Mouse (Mus musculus): Measurements from ENCODE around the gene Ehbp1. TPM values are rescaled to one million over a fixed set of nuclear protein-coding genes. Genes with fewer than 3 reads are reported as not detected.

The Ehbp1 gene
- polyA plus RNA-seq (2015; fragmentation: Nextera tagmentation; extraction: Ambion mirVana), result 2.3 and 2.5 TPM in 2 replicates

DNA sequence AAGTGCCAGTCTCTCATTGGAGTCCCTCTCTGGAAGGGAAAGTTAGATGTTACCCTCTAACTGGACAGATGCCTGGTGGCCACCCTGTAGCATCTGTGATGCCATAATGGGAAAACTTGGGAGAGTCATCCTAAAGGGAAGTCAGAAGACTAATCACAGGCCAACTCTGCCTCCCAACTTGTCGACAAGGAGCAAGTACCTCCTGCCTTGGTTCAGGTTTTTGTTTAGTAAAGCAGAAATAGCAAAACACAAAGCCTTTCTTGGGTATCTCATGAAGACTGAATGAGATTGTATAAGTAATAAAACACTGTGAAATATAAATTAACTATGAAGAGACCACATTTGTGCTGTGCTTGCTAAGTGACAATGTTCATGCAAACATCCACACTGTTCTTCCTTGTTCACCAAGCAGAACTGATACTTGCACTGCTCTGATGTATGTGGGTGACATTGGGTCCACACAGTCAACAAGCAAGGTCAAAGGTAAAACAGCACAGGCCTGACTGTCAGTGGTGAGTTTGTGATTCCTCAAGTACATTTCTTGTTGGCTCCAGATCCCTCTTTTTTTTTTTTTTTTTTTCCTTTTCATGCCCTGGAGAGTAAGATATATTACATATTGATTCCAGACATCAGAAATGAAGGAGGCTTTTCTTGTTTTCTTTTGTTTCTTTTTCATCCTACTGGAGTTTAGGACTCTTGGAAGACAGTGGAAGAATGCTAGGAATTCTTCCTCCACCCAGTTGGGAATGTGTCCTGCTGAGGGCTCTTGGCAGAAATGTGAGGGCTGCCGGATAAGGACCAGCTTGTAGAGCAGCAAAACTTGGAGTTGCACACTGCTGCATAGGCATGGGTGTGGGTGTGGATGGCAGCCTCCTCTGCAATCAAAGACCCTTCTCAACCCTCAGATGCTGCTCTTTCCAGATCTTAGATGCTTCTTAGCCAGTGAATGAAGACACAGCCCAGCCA lies at the start of gene Ehbp1:
TSS of gene Ehbp1 (minus strand) at position 51 of the 966 bp plus-strand sequence.
- Histone ChIP-seq H3K9ac (no peak within 1 kb of the TSS), H3K36me3 (replicated peaks) (no peaks in the 10 kb centered on the region), H3K27me3 (no peaks in the 10 kb centered on the region), H3K27ac (replicated peaks) (no peak within 1 kb of the TSS), H3K9me3 (replicated peaks) (no peaks in the 10 kb centered on the region), H3K4me1 (replicated peaks) (no peaks in the 10 kb centered on the region), H3K4me2 (no peak within 1 kb of the TSS), H3K4me3 (replicated peaks) (no peak within 1 kb of the TSS)
- 49% methylated on average over 2 of the region's 2 CpGs for WGBS (ENCODE audit: insufficient replicate concordance)
- ATAC-seq (ENCODE audit: insufficient read depth), result no peak

DNA sequence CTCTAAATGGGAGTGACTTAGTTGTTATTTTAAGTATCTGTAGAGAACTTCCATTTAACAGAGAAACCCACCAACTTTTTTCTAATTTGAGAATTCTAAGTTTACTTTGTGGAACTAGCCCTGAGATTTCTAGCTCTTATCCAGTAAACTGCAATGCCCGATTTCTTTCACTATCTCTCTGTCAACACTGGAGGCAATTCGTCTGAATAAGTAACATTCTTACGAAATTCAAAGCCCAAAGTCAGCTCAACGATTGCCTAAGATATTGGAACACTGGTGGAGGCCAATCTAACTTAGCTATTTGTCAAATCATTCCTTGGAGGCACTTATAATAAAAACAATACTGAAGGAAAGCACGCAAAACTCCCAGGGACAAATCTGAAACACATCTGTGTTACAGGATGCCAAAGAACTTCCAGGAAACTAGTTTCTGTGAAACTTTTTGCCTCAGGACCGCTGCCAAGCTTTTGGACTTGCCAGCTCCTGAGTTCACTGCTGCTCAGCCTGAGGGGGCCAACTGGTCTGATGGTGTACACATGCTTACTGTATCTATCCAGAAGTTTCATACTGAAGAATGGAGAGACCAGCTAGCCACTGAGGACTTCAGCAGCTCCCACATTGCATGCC lies 45.5 kb upstream of the Ehbp1 start:
- ATAC-seq (ENCODE audit: insufficient read depth), result no peak
- H3K4me3 ChIP-seq (replicated peaks), result no peak overlapping the region
- H3K4me1 ChIP-seq (replicated peaks), result no peaks in the 10 kb centered on the region
- no peak overlapping the region for H3K9ac ChIP-seq
- H3K4me2 ChIP-seq, result no peak overlapping the region
- no peaks in the 10 kb centered on the region for H3K9me3 ChIP-seq (replicated peaks)
- WGBS (ENCODE audit: insufficient replicate concordance), result 53% methylated on average over 6 of the region's 6 CpGs
- H3K27ac ChIP-seq (replicated peaks), result no peak overlapping the region
- H3K27me3 ChIP-seq, result no peaks in the 10 kb centered on the region
- H3K36me3 ChIP-seq (replicated peaks), result no peaks in the 10 kb centered on the region

DNA sequence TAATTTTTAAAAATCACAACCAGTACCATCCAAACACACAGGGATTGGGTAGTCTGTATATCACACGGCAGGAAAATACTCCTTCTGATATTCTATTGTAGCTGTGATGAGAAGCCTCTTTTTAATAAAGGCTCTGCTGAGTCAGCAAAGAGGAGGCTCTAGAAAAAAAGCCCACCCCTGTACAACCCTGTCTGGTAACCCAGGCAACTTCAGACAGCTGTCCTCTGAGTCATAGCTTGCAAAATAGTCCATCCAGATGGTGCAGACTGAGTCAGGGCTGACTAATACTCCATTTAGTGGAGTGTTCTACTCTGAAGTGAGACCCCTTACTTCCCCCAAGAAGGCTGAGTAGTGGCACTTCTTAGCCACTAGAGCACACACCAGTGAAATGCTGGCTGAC lies 41.4 kb upstream of the Ehbp1 start:
- H3K27ac ChIP-seq (replicated peaks), result no peak overlapping the region
- H3K36me3 ChIP-seq (replicated peaks), result no peaks in the 10 kb centered on the region
- H3K27me3 ChIP-seq, result no peaks in the 10 kb centered on the region
- WGBS (ENCODE audit: insufficient replicate concordance), result 64% methylated on average over 1 of the region's 1 CpGs
- H3K9ac ChIP-seq, result no peak overlapping the region
- no peak overlapping the region for H3K4me3 ChIP-seq (replicated peaks)
- ATAC-seq (ENCODE audit: insufficient read depth), result no peak
- H3K4me1 ChIP-seq (replicated peaks), result no peaks in the 10 kb centered on the region
- no peak overlapping the region for H3K4me2 ChIP-seq
- no peaks in the 10 kb centered on the region for H3K9me3 ChIP-seq (replicated peaks)

DNA sequence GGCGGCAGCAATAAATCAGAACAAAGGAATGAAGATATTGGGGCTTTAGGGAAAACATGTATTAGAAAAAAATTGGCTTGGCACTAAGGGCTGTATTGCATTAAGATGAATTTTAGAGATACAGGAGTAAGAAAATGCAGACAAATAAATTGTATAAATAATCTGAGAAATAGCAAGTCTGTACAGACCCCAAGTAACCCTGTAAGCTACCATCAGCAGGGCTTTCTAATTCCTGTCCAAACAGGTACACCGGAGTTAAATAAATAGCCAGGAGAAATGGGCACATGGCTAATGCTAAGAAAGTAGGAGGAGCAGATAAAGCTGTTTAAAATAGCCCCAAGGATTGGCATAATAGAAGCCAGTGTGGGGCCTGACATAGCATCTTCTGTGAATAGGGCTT lies 32.7 kb upstream of the Ehbp1 start:
- ATAC-seq (ENCODE audit: insufficient read depth), result no peak
- Histone ChIP-seq H3K4me3 (replicated peaks) (no peak overlapping the region), H3K9ac (no peak overlapping the region), H3K9me3 (replicated peaks) (no peaks in the 10 kb centered on the region), H3K4me2 (no peak overlapping the region), H3K36me3 (replicated peaks) (no peaks in the 10 kb centered on the region), H3K27me3 (no peaks in the 10 kb centered on the region), H3K27ac (replicated peaks) (no peak overlapping the region), H3K4me1 (replicated peaks) (no peaks in the 10 kb centered on the region; the same call in 1 of the 2 replicates)
- 63% methylated on average over 2 of the region's 2 CpGs for WGBS (ENCODE audit: insufficient replicate concordance)

DNA sequence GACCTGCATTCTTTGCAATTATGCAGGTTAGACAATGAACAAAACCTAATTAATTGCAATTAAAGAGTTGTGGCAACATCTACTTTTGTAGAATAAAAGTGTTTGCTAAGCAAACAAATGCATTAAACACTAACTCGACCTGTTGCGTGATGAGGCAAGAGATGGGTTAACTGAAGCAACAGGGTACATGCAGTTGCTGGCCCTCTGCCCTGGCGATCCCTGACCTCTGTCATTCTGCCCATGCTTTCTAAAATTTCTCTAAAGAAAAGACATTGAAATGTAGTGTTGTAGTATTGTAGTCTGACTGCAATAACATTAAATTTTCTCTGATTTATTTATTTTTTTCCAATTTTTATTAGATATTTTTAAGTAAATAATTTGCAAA lies 31.2 kb upstream of the Ehbp1 start:
- no peaks in the 10 kb centered on the region for H3K9me3 ChIP-seq (replicated peaks)
- H3K4me2 ChIP-seq, result no peak overlapping the region
- peak; percentile 78; the same call in 1 of the 2 replicates for ATAC-seq (ENCODE audit: insufficient read depth)
- H3K4me3 ChIP-seq (replicated peaks), result no peak overlapping the region
- no peak overlapping the region for H3K9ac ChIP-seq
- H3K36me3 ChIP-seq (replicated peaks), result no peaks in the 10 kb centered on the region
- WGBS (ENCODE audit: insufficient replicate concordance), result 51% methylated on average over 3 of the region's 3 CpGs
- H3K4me1 ChIP-seq (replicated peaks), result no peaks in the 10 kb centered on the region; the same call in 1 of the 2 replicates
- no peaks in the 10 kb centered on the region for H3K27me3 ChIP-seq
- no peak overlapping the region for H3K27ac ChIP-seq (replicated peaks)

DNA sequence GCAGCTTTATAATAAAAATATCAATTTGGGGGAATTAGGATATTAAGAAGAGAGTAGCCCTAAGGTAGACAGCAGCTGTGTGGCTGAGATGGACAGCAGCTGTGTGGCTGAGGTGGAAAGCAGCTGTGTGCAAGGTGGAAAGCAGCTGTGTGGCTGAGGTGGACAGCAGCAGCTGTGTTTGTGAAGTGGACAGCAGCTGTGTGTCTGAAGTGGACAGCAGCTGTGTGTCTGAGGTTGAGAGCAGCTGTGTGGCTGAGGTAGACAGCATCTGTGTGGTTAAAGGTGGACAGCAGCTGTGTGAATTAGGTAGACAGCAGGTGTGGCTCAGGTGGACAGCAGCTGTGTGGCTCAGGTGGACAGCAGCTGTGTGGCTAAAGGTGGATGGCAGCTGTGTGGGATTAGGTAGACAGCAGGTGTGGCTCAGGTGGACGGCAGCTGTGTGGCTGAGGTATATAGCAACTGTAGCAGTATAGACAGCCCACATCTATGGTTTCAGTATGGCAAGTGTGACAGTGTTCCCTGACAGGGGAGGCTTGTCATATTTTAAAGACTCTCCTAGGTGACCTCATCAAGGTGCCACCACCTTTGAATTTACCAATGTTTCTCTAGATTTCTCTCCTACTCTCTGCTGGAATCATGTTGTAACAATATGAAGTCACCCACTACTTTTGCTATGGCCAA lies 30.7 kb upstream of the Ehbp1 start:
- H3K9me3 ChIP-seq (replicated peaks), result no peaks in the 10 kb centered on the region
- 45% methylated on average over 1 of the region's 1 CpGs for WGBS (ENCODE audit: insufficient replicate concordance)
- H3K27ac ChIP-seq (replicated peaks), result peak overlapping the region; percentile 55; the same call in 1 of the 2 replicates
- H3K27me3 ChIP-seq, result no peaks in the 10 kb centered on the region
- H3K36me3 ChIP-seq (replicated peaks), result no peaks in the 10 kb centered on the region
- peak; percentile 76 for ATAC-seq (ENCODE audit: insufficient read depth)
- H3K4me1 ChIP-seq (replicated peaks), result no peaks in the 10 kb centered on the region; the same call in 1 of the 2 replicates
- H3K9ac ChIP-seq, result no peak overlapping the region
- H3K4me3 ChIP-seq (replicated peaks), result no peak overlapping the region
- H3K4me2 ChIP-seq, result no peak overlapping the region

DNA sequence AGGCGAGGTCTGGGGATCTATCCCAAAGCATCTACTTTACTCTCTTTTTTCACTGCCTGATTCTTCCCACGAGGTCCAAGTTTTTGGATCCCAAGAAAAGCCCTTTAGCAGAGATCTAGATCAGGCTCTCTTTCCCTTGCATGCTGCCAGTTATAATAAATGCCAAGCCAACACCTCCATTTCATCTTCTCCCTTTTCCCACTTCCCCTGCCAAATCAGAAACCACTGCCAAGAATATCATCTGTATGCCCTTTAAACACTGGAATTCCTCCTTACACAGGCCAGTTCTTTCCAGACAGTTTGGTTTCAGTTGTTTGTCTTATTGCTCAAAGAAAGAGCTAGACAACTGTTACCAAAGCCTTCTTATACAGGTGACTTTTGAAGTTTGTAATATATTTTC lies 27.7 kb upstream of the Ehbp1 start:
- Histone ChIP-seq H3K9ac (no peak overlapping the region), H3K4me1 (replicated peaks) (no peaks in the 10 kb centered on the region; the same call in 1 of the 2 replicates), H3K36me3 (replicated peaks) (no peaks in the 10 kb centered on the region), H3K27ac (replicated peaks) (no peak overlapping the region), H3K4me2 (no peak overlapping the region), H3K9me3 (replicated peaks) (no peaks in the 10 kb centered on the region), H3K27me3 (no peaks in the 10 kb centered on the region), H3K4me3 (replicated peaks) (no peak overlapping the region)
- 39% methylated on average over 2 of the region's 2 CpGs for WGBS (ENCODE audit: insufficient replicate concordance)
- ATAC-seq (ENCODE audit: insufficient read depth), result no peak

DNA sequence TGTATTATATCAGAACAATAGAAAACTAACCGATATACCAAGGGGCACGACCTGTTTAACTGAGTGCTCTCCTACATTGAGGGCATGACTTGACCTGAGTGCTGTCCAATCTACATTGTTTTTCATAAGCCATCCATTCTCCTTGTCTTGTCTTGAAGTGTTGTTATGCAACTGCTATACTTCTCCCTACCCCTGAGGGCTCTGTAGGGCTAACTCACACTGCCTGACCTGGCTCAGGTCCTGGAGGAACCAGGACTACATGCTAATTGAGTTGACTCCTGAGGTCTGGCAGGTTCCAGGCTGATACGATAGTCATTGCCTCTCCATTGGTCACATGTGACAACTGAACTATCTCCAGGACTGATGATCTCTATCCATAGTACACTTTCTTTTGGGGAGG lies 26.5 kb upstream of the Ehbp1 start:
- WGBS (ENCODE audit: insufficient replicate concordance), result 71% methylated on average over 3 of the region's 3 CpGs
- Histone ChIP-seq H3K27me3 (no peaks in the 10 kb centered on the region), H3K9ac (no peak overlapping the region), H3K36me3 (replicated peaks) (no peaks in the 10 kb centered on the region), H3K9me3 (replicated peaks) (no peaks in the 10 kb centered on the region), H3K4me3 (replicated peaks) (no peak overlapping the region), H3K4me1 (replicated peaks) (no peaks in the 10 kb centered on the region; the same call in 1 of the 2 replicates), H3K27ac (replicated peaks) (no peak overlapping the region), H3K4me2 (no peak overlapping the region)
- no peak for ATAC-seq (ENCODE audit: insufficient read depth)

DNA sequence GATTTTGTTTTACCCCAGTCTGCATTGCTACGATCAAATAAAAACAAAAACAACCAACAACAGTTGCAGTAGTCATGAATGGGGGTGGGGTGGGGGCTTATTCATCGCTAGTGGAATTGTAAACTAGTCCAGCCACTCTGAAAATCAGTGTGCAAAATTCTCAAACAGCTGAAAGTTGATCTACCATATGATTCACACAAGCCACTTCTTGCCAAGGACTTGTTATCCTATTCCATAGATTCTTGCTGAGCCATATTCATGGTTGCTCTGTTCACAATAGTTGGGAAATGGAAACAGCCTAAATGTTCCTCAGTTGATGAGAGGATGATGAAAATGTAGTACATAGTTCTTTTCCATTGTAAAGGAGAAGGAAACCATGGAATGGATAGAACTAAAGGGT lies 24.4 kb upstream of the Ehbp1 start:
- 53% methylated on average over 2 of the region's 2 CpGs for WGBS (ENCODE audit: insufficient replicate concordance)
- H3K4me3 ChIP-seq (replicated peaks), result no peak overlapping the region
- ATAC-seq (ENCODE audit: insufficient read depth), result no peak
- no peaks in the 10 kb centered on the region for H3K27me3 ChIP-seq
- H3K4me1 ChIP-seq (replicated peaks), result no peaks in the 10 kb centered on the region
- no peak overlapping the region for H3K9ac ChIP-seq
- no peak overlapping the region for H3K27ac ChIP-seq (replicated peaks)
- no peaks in the 10 kb centered on the region for H3K36me3 ChIP-seq (replicated peaks)
- H3K9me3 ChIP-seq (replicated peaks), result no peaks in the 10 kb centered on the region
- no peak overlapping the region for H3K4me2 ChIP-seq

DNA sequence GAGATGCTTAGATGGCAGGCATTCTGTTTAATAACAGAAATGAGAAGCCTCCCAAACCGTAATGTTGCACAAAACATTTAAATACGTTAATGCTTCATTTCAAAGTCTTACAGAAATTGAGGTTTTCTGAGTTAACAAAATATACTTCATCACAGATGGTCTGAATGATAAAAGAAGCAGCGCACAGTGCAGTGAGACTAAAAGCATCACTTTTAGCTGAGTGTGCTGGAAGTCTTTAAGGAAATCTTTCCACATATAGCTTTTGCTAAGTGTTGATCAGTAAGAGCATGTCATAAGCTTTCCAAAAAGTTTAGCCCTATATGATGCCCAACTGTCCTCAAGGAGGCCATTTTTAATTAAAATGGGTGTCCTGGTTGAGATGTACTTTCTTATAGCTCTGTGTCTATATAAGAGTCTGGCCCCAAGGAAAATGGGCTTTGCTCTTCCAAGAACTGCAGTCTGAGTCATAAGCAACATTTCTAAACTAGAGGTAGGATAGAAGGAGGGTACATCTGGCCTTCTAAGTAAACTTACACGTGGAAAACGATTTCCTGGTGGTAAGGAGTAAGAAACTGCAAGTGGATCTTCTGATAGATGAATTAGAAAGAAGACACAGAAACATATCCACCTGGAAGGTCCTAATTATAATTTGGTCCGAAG lies 12.0 kb upstream of the Ehbp1 start:
- Histone ChIP-seq H3K27ac (replicated peaks) (no peak overlapping the region), H3K9me3 (replicated peaks) (no peaks in the 10 kb centered on the region), H3K36me3 (replicated peaks) (no peaks in the 10 kb centered on the region), H3K4me2 (no peak overlapping the region), H3K9ac (no peak overlapping the region), H3K4me1 (replicated peaks) (no peaks in the 10 kb centered on the region), H3K4me3 (replicated peaks) (no peak overlapping the region), H3K27me3 (no peaks in the 10 kb centered on the region)
- WGBS (ENCODE audit: insufficient replicate concordance), result 55% methylated on average over 6 of the region's 6 CpGs
- ATAC-seq (ENCODE audit: insufficient read depth), result no peak
